Mouse (Mus musculus) cerebellum, adult (tissue): ENCODE measurements around the gene Zfp74.

ENCODE experiments used
- ATAC-seq: cut with Nextera tagmentation; 2 replicates; pipeline ENCODE4 v1.9.2; 2017; ENCODE audit warnings: mild to moderate bottlenecking, moderate library complexity, mixed read lengths; ENCODE audit not compliant: insufficient number of reproducible peaks, low FRiP score, low TSS enrichment

The Zfp74 gene

DNA sequence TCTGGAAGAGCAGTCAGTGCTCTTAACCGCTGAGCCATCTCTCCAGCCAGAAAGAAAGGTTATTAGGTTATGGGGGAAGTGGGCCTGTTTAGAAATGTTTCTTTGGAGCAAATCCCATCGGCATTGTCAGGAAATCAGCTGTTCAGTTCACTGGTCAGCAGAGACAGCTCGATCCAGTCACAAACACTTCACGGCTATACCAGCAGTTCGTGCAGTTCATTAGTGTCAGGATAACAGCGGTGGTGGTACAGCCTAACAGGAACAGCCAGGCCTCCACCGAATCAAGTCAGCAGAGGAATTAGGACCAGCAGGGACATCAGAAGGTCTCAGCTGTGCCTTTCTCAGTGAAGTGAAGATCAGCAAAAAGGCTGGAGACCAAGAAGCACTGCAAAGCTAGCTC, 73.0 kb downstream of the Zfp74 start:
- no peak for ATAC-seq
